Mouse (Mus musculus): ENCODE data around the gene Mrps21. TPM values are rescaled to one million over a fixed set of nuclear protein-coding genes. Genes with fewer than 3 reads are reported as not detected.
A peak's percentile ranks its signal among the peaks of the same experiment; 100 is the strongest.

Mrps21 gene
- polyA plus RNA-seq, 1 experiment: 441 TPM

DNA sequence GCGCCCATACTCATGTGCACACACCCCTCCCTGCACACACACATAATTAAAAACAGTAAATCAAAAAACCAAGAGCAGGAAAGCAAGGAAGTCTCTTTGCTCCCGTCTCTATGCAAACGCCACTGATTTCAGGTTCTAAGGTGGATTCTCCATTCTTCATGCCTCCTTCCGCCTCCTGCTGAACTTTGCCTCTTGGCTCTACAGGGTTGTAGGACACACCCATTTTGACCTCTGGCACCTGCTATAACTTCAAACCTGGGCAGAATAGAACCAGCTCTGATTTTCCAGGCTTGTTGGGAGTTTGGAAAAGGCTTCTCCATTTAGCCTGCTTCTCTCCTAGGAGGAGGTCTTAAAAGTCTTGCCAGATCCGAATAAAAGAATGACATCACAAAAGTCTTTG, 13.1 kb upstream of the Mrps21 start:
- TF ChIP-seq CEBPB (IDR thresholded peaks at IDR 0.05; ENCODE audit: low read depth): no peak
- TF ChIP-seq FOSL1 (IDR thresholded peaks at IDR 0.05; ENCODE audit: insufficient read depth, low read length, poor library complexity, severe bottlenecking): no peak
- no peak for TF ChIP-seq MYOG (IDR thresholded peaks at IDR 0.05; ENCODE audit: control insufficient read depth, extremely low read depth, insufficient read length)
- TF ChIP-seq MYOD1 (IDR thresholded peaks at IDR 0.05; ENCODE audit: control insufficient read depth, insufficient read length, low read depth): no peak
- TF ChIP-seq CTCF (IDR thresholded peaks at IDR 0.05; ENCODE audit: control insufficient read depth, insufficient read depth, insufficient read length): no peak
- no peak for TF ChIP-seq MAX (IDR thresholded peaks at IDR 0.05)
- no peak for TF ChIP-seq USF1 (IDR thresholded peaks at IDR 0.05; ENCODE audit: low read depth)
- no peaks in the 10 kb centered on the region for H3K79me3 ChIP-seq (ENCODE audit: low read depth)
- no peaks in the 10 kb centered on the region for H3K79me2 ChIP-seq (ENCODE audit: control insufficient read depth, insufficient read depth)
- H3ac ChIP-seq (ENCODE audit: control insufficient read depth, insufficient read length, low read depth): no peak overlapping the region
- H3K4me3 ChIP-seq (ENCODE audit: insufficient read depth, poor library complexity, severe bottlenecking): no peak overlapping the region
- H3K27me3 ChIP-seq (ENCODE audit: control insufficient read depth, insufficient read depth, insufficient read length): no peaks in the 10 kb centered on the region
- H3K36me3 ChIP-seq (ENCODE audit: control insufficient read depth, insufficient read depth): no peaks in the 10 kb centered on the region

DNA sequence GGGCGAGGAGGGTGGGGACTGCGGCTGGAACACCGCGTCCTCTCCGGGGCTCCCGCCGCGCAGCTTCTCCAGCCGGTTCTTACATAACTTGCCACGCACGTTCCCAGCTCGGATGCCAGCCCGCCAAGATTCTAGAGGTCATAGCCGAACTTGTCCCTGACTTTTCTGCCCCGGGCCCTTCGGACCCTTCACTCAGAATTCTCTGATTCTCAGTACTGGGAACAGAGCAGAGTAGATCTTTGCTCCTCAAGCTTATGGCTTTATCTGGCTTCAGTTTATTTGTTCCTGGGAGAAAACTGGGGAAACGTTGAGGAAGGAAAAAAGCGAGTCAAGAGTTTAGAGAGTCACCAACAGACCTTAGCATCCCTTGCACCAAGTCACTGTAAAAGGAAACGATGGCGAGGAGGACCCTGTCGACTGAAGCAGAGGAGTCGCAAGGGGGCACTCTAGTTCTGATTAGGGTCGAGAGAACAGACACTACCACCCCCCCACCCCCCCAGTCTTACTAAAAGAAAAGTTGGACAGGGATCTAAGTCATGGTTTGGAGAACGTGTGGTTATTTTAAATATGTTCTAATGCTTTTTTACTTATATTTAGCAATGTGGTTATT, 11.6 kb upstream of the Mrps21 start:
- Histone ChIP-seq H3K79me3 (ENCODE audit: low read depth) (no peaks in the 10 kb centered on the region), H3ac (ENCODE audit: control insufficient read depth, insufficient read length, low read depth) (peak overlapping the region; percentile 82), H3K36me3 (ENCODE audit: control insufficient read depth, insufficient read depth) (no peaks in the 10 kb centered on the region), H3K27me3 (ENCODE audit: control insufficient read depth, insufficient read depth, insufficient read length) (no peaks in the 10 kb centered on the region), H3K79me2 (ENCODE audit: control insufficient read depth, insufficient read depth) (no peaks in the 10 kb centered on the region), H3K4me3 (ENCODE audit: insufficient read depth, poor library complexity, severe bottlenecking) (peak overlapping the region; percentile 41)
- no peak for TF ChIP-seq USF1 (IDR thresholded peaks at IDR 0.05; ENCODE audit: low read depth)
- peak; percentile 28 for TF ChIP-seq CTCF (IDR thresholded peaks at IDR 0.05; ENCODE audit: control insufficient read depth, insufficient read depth, insufficient read length)

GRCm38 (mm10) chr3:95881979-95882815, 10.9 kb upstream of the Mrps21 start, which contains the start of gene Ciart:
Gene Ciart (minus strand): TSS chr3:95882251.
- Histone ChIP-seq H3K36me3 (ENCODE audit: control insufficient read depth, insufficient read depth) (no peaks in the 10 kb centered on the region), H3ac (ENCODE audit: control insufficient read depth, insufficient read length, low read depth) (peak within 1 kb of the TSS; percentile 82), H3K27me3 (ENCODE audit: control insufficient read depth, insufficient read depth, insufficient read length) (no peaks in the 10 kb centered on the region), H3K4me3 (ENCODE audit: insufficient read depth, poor library complexity, severe bottlenecking) (peak within 1 kb of the TSS; percentile 41), H3K79me2 (ENCODE audit: control insufficient read depth, insufficient read depth) (no peaks in the 10 kb centered on the region), H3K79me3 (ENCODE audit: low read depth) (no peaks in the 10 kb centered on the region)
- TF ChIP-seq USF1 (IDR thresholded peaks at IDR 0.05; ENCODE audit: low read depth): peak; percentile 100
- no peak for TF ChIP-seq CTCF (IDR thresholded peaks at IDR 0.05; ENCODE audit: control insufficient read depth, insufficient read depth, insufficient read length)
- TF ChIP-seq CEBPB (IDR thresholded peaks at IDR 0.05; ENCODE audit: low read depth): peak; percentile 71
- TF ChIP-seq MYOG (IDR thresholded peaks at IDR 0.05; ENCODE audit: control insufficient read depth, extremely low read depth, insufficient read length): no peak
- peak; percentile 88 for TF ChIP-seq MAX (IDR thresholded peaks at IDR 0.05)
- TF ChIP-seq FOSL1 (IDR thresholded peaks at IDR 0.05; ENCODE audit: insufficient read depth, low read length, poor library complexity, severe bottlenecking): no peak
- no peak for TF ChIP-seq MYOD1 (IDR thresholded peaks at IDR 0.05; ENCODE audit: control insufficient read depth, insufficient read length, low read depth)

DNA sequence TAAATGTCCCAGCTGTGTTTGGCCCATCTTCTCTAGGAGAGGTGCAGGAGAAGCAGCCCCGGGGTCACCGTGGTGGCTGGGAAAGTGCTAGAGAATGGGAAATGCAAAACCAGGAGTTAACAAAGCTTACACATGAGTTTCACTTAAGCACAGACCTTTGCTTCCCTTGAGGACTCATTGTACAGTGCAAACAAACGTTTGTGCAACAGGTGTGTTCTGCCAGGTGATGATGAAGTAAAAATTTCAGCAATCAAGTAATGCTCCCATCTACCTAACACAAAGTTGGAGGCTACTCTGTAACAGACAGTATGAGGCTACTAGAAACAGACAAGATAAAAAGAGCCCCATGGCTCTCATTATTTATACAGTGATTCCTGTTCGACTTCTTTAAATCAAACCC, 7.7 kb upstream of the Mrps21 start:
- Histone ChIP-seq H3K79me2 (ENCODE audit: control insufficient read depth, insufficient read depth) (no peaks in the 10 kb centered on the region), H3ac (ENCODE audit: control insufficient read depth, insufficient read length, low read depth) (no peak overlapping the region), H3K4me3 (ENCODE audit: insufficient read depth, poor library complexity, severe bottlenecking) (no peak overlapping the region), H3K79me3 (ENCODE audit: low read depth) (no peaks in the 10 kb centered on the region), H3K27me3 (ENCODE audit: control insufficient read depth, insufficient read depth, insufficient read length) (no peaks in the 10 kb centered on the region), H3K36me3 (ENCODE audit: control insufficient read depth, insufficient read depth) (no peaks in the 10 kb centered on the region)
- TF ChIP-seq MYOG (IDR thresholded peaks at IDR 0.05; ENCODE audit: control insufficient read depth, extremely low read depth, insufficient read length) (no peak), USF1 (IDR thresholded peaks at IDR 0.05; ENCODE audit: low read depth) (no peak), MAX (IDR thresholded peaks at IDR 0.05) (no peak), CTCF (IDR thresholded peaks at IDR 0.05; ENCODE audit: control insufficient read depth, insufficient read depth, insufficient read length) (no peak), CEBPB (IDR thresholded peaks at IDR 0.05; ENCODE audit: low read depth) (no peak), MYOD1 (IDR thresholded peaks at IDR 0.05; ENCODE audit: control insufficient read depth, insufficient read length, low read depth) (no peak), FOSL1 (IDR thresholded peaks at IDR 0.05; ENCODE audit: insufficient read depth, low read length, poor library complexity, severe bottlenecking) (no peak)

- no peak for TF ChIP-seq MYOG (IDR thresholded peaks at IDR 0.05; ENCODE audit: control insufficient read depth, extremely low read depth, insufficient read length)
- no peak for TF ChIP-seq MYOD1 (IDR thresholded peaks at IDR 0.05; ENCODE audit: control insufficient read depth, insufficient read length, low read depth)
- TF ChIP-seq CEBPB (IDR thresholded peaks at IDR 0.05; ENCODE audit: low read depth): no peak
- TF ChIP-seq MAX (IDR thresholded peaks at IDR 0.05): no peak
- no peak for TF ChIP-seq USF1 (IDR thresholded peaks at IDR 0.05; ENCODE audit: low read depth)
- TF ChIP-seq CTCF (IDR thresholded peaks at IDR 0.05; ENCODE audit: control insufficient read depth, insufficient read depth, insufficient read length): no peak
- TF ChIP-seq FOSL1 (IDR thresholded peaks at IDR 0.05; ENCODE audit: insufficient read depth, low read length, poor library complexity, severe bottlenecking): no peak
These were observed 729 bp upstream of the Mrps21 start for GRCm38 (mm10) chr3:95872048-95872447.

More at GRCm38 (mm10) chr3:95872048-95872447, 729 bp upstream of the Mrps21 start:
- H3K27me3 ChIP-seq (ENCODE audit: control insufficient read depth, insufficient read depth, insufficient read length): no peaks in the 10 kb centered on the region
- peaks cover 9% of the 10 kb centered on the region for H3K36me3 ChIP-seq (ENCODE audit: control insufficient read depth, insufficient read depth)
- peak overlapping the region; percentile 9 for H3ac ChIP-seq (ENCODE audit: control insufficient read depth, insufficient read length, low read depth)
- H3K79me2 ChIP-seq (ENCODE audit: control insufficient read depth, insufficient read depth): peaks cover 63% of the 10 kb centered on the region
- H3K79me3 ChIP-seq (ENCODE audit: low read depth): peaks cover 13% of the 10 kb centered on the region
- peak overlapping the region; percentile 70 for H3K4me3 ChIP-seq (ENCODE audit: insufficient read depth, poor library complexity, severe bottlenecking)
